Mouse (Mus musculus): ENCODE results near the gene Ryr2.

GRCm38 (mm10) chr13:11985056-11985455 is 121.7 kb downstream of the Ryr2 start:
- no peak for TF ChIP-seq GATA1 (IDR thresholded peaks at IDR 0.05; ENCODE audit: borderline replicate concordance, low read length)
- TF ChIP-seq FLI1 (IDR thresholded peaks at IDR 0.05; ENCODE audit: low read length) = no peak

All from megakaryocyte, embryonic 14.5 days (primary cell).